Comparison of ENCODE assay signal across 11 mouse cellular contexts in the genomic region with DNA sequence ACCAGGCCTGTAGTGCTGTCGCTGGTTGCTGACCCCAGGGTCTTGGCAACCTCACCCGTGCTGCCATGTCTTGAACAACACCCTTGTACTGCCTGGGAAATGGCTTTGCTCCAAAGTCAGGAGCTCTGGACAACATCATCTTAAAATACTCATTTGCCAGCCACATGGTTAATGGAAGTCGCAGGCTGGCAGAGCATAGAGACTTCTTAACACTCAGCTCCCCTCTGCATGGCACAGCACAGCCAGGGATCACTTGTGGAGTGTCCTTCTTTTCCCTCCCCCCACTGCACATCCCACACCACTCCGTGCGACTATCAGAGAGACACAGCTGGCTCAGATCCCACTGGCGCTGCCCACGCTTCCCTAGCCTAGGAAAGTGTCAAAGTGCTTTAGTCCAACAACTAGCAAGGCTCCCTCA. TPM values are rescaled to one million over a fixed set of nuclear protein-coding genes. Genes with fewer than 3 reads are reported as not detected.
DNase-seq lines count a peak whose midpoint lies in the region; ATAC-seq lines count a peak whose summit lies in the region.
"Had no signal": no experiment of that assay in that cellular context is flagged by ENCODE, and none has a peak within 500 bp of the region (broad histone marks: within the 10 kb centered on the region; RNA-seq: fewer than 3 reads in every experiment).

No protein-coding gene starts in this region.

- H3K9me3 ChIP-seq in hindbrain, embryonic 14.5 days (ENCODE audit: control insufficient read depth, low read length): no peaks in the 10 kb centered on the region
- H3K9me3 ChIP-seq in hindbrain, embryonic 11.5 days (ENCODE audit: control insufficient read depth, low read length): no peaks in the 10 kb centered on the region
- no peaks in the 10 kb centered on the region for H3K9me3 ChIP-seq in lung, embryonic 15.5 days
- H3K9me3 ChIP-seq in heart, embryonic 11.5 days (replicated peaks; ENCODE audit: control insufficient read depth, low read length): no peaks in the 10 kb centered on the region
- H3K9me3 ChIP-seq: forebrain, embryonic 12.5 days had no signal

- ATAC-seq in hindbrain, embryonic 14.5 days (ENCODE audit: low FRiP score): no peak
- ATAC-seq in hindbrain, embryonic 11.5 days (ENCODE audit: low FRiP score): no peak
- 0 out of 2 replicates have a peak, but pooled peaks have one; percentile 67 for ATAC-seq in lung, embryonic 15.5 days (ENCODE audit: borderline replicate concordance, extremely low read depth, low FRiP score, low TSS enrichment)
- peak; percentile 24; the same call in 1 of the 2 replicates for ATAC-seq in heart, embryonic 11.5 days (replicated peaks; ENCODE audit: insufficient number of reproducible peaks, low FRiP score, low TSS enrichment)

- no peak overlapping the region for H3K4me3 ChIP-seq in hindbrain, embryonic 14.5 days (replicated peaks; ENCODE audit: low read length)
- H3K4me3 ChIP-seq in hindbrain, embryonic 11.5 days (ENCODE audit: low read depth, low read length): no peak overlapping the region
- H3K4me3 ChIP-seq in lung, embryonic 15.5 days: no peak overlapping the region
- no peak overlapping the region for H3K4me3 ChIP-seq in heart, embryonic 11.5 days (ENCODE audit: low read depth, low read length)
- H3K4me3 ChIP-seq: forebrain, embryonic 12.5 days; myocyte had no signal

- H3K9ac ChIP-seq in hindbrain, embryonic 14.5 days: no peak overlapping the region
- no peak overlapping the region for H3K9ac ChIP-seq in hindbrain, embryonic 11.5 days (ENCODE audit: low read depth, low read length)
- no peak overlapping the region for H3K9ac ChIP-seq in lung, embryonic 15.5 days
- H3K9ac ChIP-seq in heart, embryonic 11.5 days (ENCODE audit: low read depth, low read length): no peak overlapping the region
- H3K9ac ChIP-seq: forebrain, embryonic 12.5 days; liver, embryonic 14.5 days had no signal

- H3K27ac ChIP-seq in hindbrain, embryonic 14.5 days: 0 out of 2 replicates have a peak overlapping the region, but pooled peaks have one; percentile 38
- H3K27ac ChIP-seq in hindbrain, embryonic 11.5 days (ENCODE audit: low read depth, low read length): no peak overlapping the region
- H3K27ac ChIP-seq in lung, embryonic 15.5 days: no peak overlapping the region; the same call in 1 of the 2 replicates
- H3K27ac ChIP-seq in heart, embryonic 11.5 days (ENCODE audit: low read depth, low read length): peak overlapping the region; percentile 70
- H3K27ac ChIP-seq: forebrain, embryonic 12.5 days; liver, embryonic 14.5 days had no signal

- H3K27me3 ChIP-seq in hindbrain, embryonic 14.5 days (ENCODE audit: control insufficient read depth, insufficient read depth, low read length): no peaks in the 10 kb centered on the region
- no peaks in the 10 kb centered on the region for H3K27me3 ChIP-seq in hindbrain, embryonic 11.5 days (ENCODE audit: control insufficient read depth, insufficient read depth, low read length)
- H3K27me3 ChIP-seq in lung, embryonic 15.5 days: no peaks in the 10 kb centered on the region
- H3K27me3 ChIP-seq in heart, embryonic 11.5 days (ENCODE audit: control insufficient read depth, insufficient read depth, low read length): no peaks in the 10 kb centered on the region
- H3K27me3 ChIP-seq: forebrain, embryonic 12.5 days had no signal

- peaks cover 10% of the 10 kb centered on the region; the same call in 1 of the 2 replicates for H3K4me1 ChIP-seq in hindbrain, embryonic 14.5 days (replicated peaks; ENCODE audit: control insufficient read depth, insufficient read depth, low read length)
- H3K4me1 ChIP-seq in hindbrain, embryonic 11.5 days (replicated peaks; ENCODE audit: control insufficient read depth, insufficient read depth, low read length): no peaks in the 10 kb centered on the region
- H3K4me1 ChIP-seq in lung, embryonic 15.5 days: peaks cover 20% of the 10 kb centered on the region
- H3K4me1 ChIP-seq in heart, embryonic 11.5 days (ENCODE audit: control insufficient read depth, insufficient read depth, low read length): peaks cover 46% of the 10 kb centered on the region
- H3K4me1 ChIP-seq: forebrain, embryonic 12.5 days had no signal

- H3K4me2 ChIP-seq in hindbrain, embryonic 14.5 days (replicated peaks): no peak overlapping the region
- no peak overlapping the region for H3K4me2 ChIP-seq in hindbrain, embryonic 11.5 days (replicated peaks; ENCODE audit: low read depth, low read length)
- no peak overlapping the region for H3K4me2 ChIP-seq in lung, embryonic 15.5 days
- no peak overlapping the region for H3K4me2 ChIP-seq in heart, embryonic 11.5 days
- H3K4me2 ChIP-seq: forebrain, embryonic 12.5 days had no signal

- no peaks in the 10 kb centered on the region for H3K36me3 ChIP-seq in hindbrain, embryonic 14.5 days (replicated peaks; ENCODE audit: control insufficient read depth, insufficient read depth)
- H3K36me3 ChIP-seq in hindbrain, embryonic 11.5 days (ENCODE audit: control insufficient read depth, insufficient read depth, low read length): no peaks in the 10 kb centered on the region
- no peaks in the 10 kb centered on the region for H3K36me3 ChIP-seq in lung, embryonic 15.5 days
- H3K36me3 ChIP-seq in heart, embryonic 11.5 days (ENCODE audit: control insufficient read depth, insufficient read depth, low read length): no peaks in the 10 kb centered on the region
- H3K36me3 ChIP-seq: forebrain, embryonic 12.5 days had no signal

- 67% methylated on average over 7 of the region's 7 CpGs for WGBS in hindbrain, embryonic 14.5 days
- WGBS in hindbrain, embryonic 11.5 days: 87% methylated on average over 7 of the region's 7 CpGs
- 55% methylated on average over 7 of the region's 7 CpGs for WGBS in lung, embryonic 15.5 days
- 47% methylated on average over 7 of the region's 7 CpGs for WGBS in heart, embryonic 11.5 days (ENCODE audit: insufficient replicate concordance)

- DNase-seq in hindbrain, embryonic 14.5 days (ENCODE audit: low spot score): no peak
- no peak for DNase-seq in hindbrain, embryonic 11.5 days (ENCODE audit: low spot score)
- no peak for DNase-seq in lung, postnatal 25 days (ENCODE audit: low spot score)
- peak; percentile 31 for DNase-seq in ovary, postnatal 14 days (ENCODE audit: low spot score)
- no peak for DNase-seq in frontal cortex, postnatal 14 days (ENCODE audit: low spot score in 2 of 2)
- no peak for DNase-seq in liver

RNA-seq across cellular contexts. Expression of a gene that starts 32.0 kb away (rescaled TPM):
- polyA plus RNA-seq in hindbrain, embryonic 14.5 days (2014; fragmentation: Nextera tagmentation; extraction: Ambion mirVana): 12.5 and 14.2 TPM in 2 replicates
- 0.29 and 0.35 TPM in 2 replicates for polyA plus RNA-seq in hindbrain, embryonic 11.5 days (2014; fragmentation: Nextera tagmentation; extraction: Ambion mirVana)
- 7.8 and 8.3 TPM in 2 replicates for polyA plus RNA-seq in lung, embryonic 15.5 days (2015; fragmentation: Nextera tagmentation; extraction: Ambion mirVana)
- 23.5 and 28.2 TPM in 2 replicates for polyA plus RNA-seq in heart, embryonic 11.5 days (2014; fragmentation: Nextera tagmentation; extraction: Ambion mirVana)

RNA-seq across cellular contexts. Expression of a gene that starts 38.5 kb away (rescaled TPM):
- polyA plus RNA-seq in hindbrain, embryonic 14.5 days (2014; fragmentation: Nextera tagmentation; extraction: Ambion mirVana): 63.8 and 67.6 TPM in 2 replicates
- polyA plus RNA-seq in hindbrain, embryonic 11.5 days (2014; fragmentation: Nextera tagmentation; extraction: Ambion mirVana): 88.9 and 95.2 TPM in 2 replicates
- polyA plus RNA-seq in lung, embryonic 15.5 days (2015; fragmentation: Nextera tagmentation; extraction: Ambion mirVana): 70.0 and 70.3 TPM in 2 replicates
- polyA plus RNA-seq in heart, embryonic 11.5 days (2014; fragmentation: Nextera tagmentation; extraction: Ambion mirVana): 71.6 and 75.7 TPM in 2 replicates

Comparison
In these comparisons a context has a peak if more than half of its experiments do, and no peak if none do; other contexts are left out.
1. H3K27ac ChIP-seq: peak in hindbrain, embryonic 14.5 days (single experiment) and heart, embryonic 11.5 days (single experiment); none in hindbrain, embryonic 11.5 days (single experiment) and lung, embryonic 15.5 days (single experiment).
2. ATAC-seq: peak in lung, embryonic 15.5 days (single experiment) and heart, embryonic 11.5 days (single experiment); none in hindbrain, embryonic 14.5 days (single experiment) and hindbrain, embryonic 11.5 days (single experiment).